Mouse (Mus musculus): ENCODE data around the gene Ephb3. TPM values are rescaled to one million over a fixed set of nuclear protein-coding genes. Genes with fewer than 3 reads are reported as not detected.

Ephb3 gene
- polyA plus RNA-seq, 1 experiment from 2014 or later: 17.6 TPM

DNA sequence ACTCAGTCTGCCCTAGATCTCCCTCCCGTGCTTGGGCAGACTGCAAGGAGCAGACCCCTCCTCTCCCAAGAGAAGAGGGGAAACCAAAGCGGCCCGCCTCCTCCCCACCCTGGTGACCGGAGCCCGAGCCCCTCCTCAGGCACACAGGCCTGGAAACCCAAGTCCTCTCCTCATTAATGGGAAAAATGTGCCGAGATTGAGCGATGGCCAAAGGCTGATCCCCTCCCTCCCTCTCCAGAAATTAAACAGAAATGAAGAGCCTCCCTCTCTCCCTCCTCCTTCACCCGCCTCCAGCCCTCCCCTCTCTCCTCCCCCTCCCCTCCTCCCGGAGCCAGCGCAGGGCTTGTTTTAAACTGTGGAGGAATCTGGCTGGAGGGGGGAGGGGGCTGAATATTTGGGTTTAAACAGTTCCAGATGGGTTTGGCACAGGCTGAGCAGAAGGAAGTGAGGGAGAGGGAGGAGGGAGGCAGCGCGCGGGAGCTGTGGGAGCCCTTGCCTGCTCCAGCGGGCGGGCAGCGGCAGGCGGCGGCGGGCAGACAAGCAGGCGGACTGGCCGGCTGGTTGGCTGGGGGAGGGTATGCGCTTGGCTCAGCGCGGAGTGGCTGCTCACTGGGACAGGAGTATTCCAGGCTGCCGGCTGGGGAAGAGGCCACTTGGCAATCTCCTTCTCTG lies 6.2 kb downstream of the Ephb3 start:
- DNase-seq (ENCODE audit: low spot score) (peak; percentile 87), ATAC-seq (replicated peaks; ENCODE audit: low FRiP score, low TSS enrichment, low read depth) (peak; percentile 85)
- Histone ChIP-seq H3K9me3 (ENCODE audit: control insufficient read depth, low read length) (no peaks in the 10 kb centered on the region), H3K4me2 (ENCODE audit: low read length) (peak overlapping the region; percentile 63), H3K4me1 (replicated peaks; ENCODE audit: control insufficient read depth, insufficient read depth, low read length) (peaks cover 75% of the 10 kb centered on the region), H3K4me3 (ENCODE audit: low read depth, low read length) (peak overlapping the region; percentile 30), H3K9ac (ENCODE audit: low read length) (peak overlapping the region; percentile 34), H3K27me3 (replicated peaks; ENCODE audit: control insufficient read depth, insufficient read depth, low read length) (no peaks in the 10 kb centered on the region), H3K36me3 (ENCODE audit: control insufficient read depth, insufficient read depth, low read length) (peaks cover 25% of the 10 kb centered on the region), H3K27ac (ENCODE audit: low read depth) (peak overlapping the region; percentile 91)
- 0% methylated on average over 24 of the region's 25 CpGs for WGBS

GRCm38 (mm10) chr16:21211501-21211900 lies 6.9 kb downstream of the Ephb3 start:
- Histone ChIP-seq H3K9me3 (ENCODE audit: control insufficient read depth, low read length) (no peaks in the 10 kb centered on the region), H3K9ac (ENCODE audit: low read length) (peak overlapping the region; percentile 34), H3K36me3 (ENCODE audit: control insufficient read depth, insufficient read depth, low read length) (peaks cover 25% of the 10 kb centered on the region), H3K4me2 (ENCODE audit: low read length) (peak overlapping the region; percentile 63), H3K27me3 (replicated peaks; ENCODE audit: control insufficient read depth, insufficient read depth, low read length) (no peaks in the 10 kb centered on the region), H3K4me1 (replicated peaks; ENCODE audit: control insufficient read depth, insufficient read depth, low read length) (peaks cover 77% of the 10 kb centered on the region), H3K27ac (ENCODE audit: low read depth) (peak overlapping the region; percentile 91), H3K4me3 (ENCODE audit: low read depth, low read length) (peak overlapping the region; percentile 30)
- ATAC-seq (replicated peaks; ENCODE audit: low FRiP score, low TSS enrichment, low read depth) (no peak), DNase-seq (ENCODE audit: low spot score) (no peak)
- WGBS: 31% methylated on average over 4 of the region's 4 CpGs

DNA sequence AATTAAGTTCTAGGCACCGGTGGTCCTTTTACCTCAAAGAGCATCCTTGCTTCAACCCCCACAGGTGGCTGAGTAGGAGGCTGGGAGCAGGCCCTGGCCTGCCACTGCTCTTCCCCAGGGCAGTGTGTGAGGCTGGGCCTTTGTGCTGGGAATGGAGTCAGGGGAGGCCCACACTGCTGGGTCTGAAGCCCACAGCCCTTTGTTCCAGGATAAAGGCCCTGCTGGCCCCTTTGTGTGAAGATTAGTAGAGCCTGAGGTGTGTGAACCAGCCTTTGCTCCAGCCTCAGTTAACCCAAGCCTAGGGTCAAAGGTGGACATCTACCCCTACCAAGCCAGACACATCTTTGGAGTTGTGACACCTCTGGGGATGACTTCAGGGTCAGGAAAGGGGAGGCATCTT lies 7.8 kb downstream of the Ephb3 start:
- no peaks in the 10 kb centered on the region for H3K9me3 ChIP-seq (ENCODE audit: control insufficient read depth, low read length)
- H3K4me1 ChIP-seq (replicated peaks; ENCODE audit: control insufficient read depth, insufficient read depth, low read length): peaks cover 72% of the 10 kb centered on the region
- peaks cover 32% of the 10 kb centered on the region for H3K36me3 ChIP-seq (ENCODE audit: control insufficient read depth, insufficient read depth, low read length)
- DNase-seq (ENCODE audit: low spot score) (no peak), ATAC-seq (replicated peaks; ENCODE audit: low FRiP score, low TSS enrichment, low read depth) (no peak)
- no peak overlapping the region for H3K4me2 ChIP-seq (ENCODE audit: low read length)
- no peak overlapping the region for H3K9ac ChIP-seq (ENCODE audit: low read length)
- WGBS: 52% methylated on average over 1 of the region's 1 CpGs
- H3K4me3 ChIP-seq (ENCODE audit: low read depth, low read length): no peak overlapping the region
- H3K27ac ChIP-seq (ENCODE audit: low read depth): 0 out of 2 replicates have a peak overlapping the region, but pooled peaks have one; percentile 30
- no peaks in the 10 kb centered on the region for H3K27me3 ChIP-seq (replicated peaks; ENCODE audit: control insufficient read depth, insufficient read depth, low read length)

GRCm38 (mm10) chr16:21213939-21214338 lies 9.4 kb downstream of the Ephb3 start:
- WGBS: 92% methylated on average over 7 of the region's 7 CpGs
- no peaks in the 10 kb centered on the region for H3K27me3 ChIP-seq (replicated peaks; ENCODE audit: control insufficient read depth, insufficient read depth, low read length)
- H3K9me3 ChIP-seq (ENCODE audit: control insufficient read depth, low read length): no peaks in the 10 kb centered on the region
- peaks cover 57% of the 10 kb centered on the region for H3K4me1 ChIP-seq (replicated peaks; ENCODE audit: control insufficient read depth, insufficient read depth, low read length)
- H3K4me3 ChIP-seq (ENCODE audit: low read depth, low read length): no peak overlapping the region
- ATAC-seq (replicated peaks; ENCODE audit: low FRiP score, low TSS enrichment, low read depth): no peak
- no peak overlapping the region for H3K9ac ChIP-seq (ENCODE audit: low read length)
- H3K36me3 ChIP-seq (ENCODE audit: control insufficient read depth, insufficient read depth, low read length): peaks cover 47% of the 10 kb centered on the region
- no peak overlapping the region for H3K27ac ChIP-seq (ENCODE audit: low read depth)
- no peak overlapping the region for H3K4me2 ChIP-seq (ENCODE audit: low read length)
- no peak for DNase-seq (ENCODE audit: low spot score)

- DNase-seq (ENCODE audit: low spot score): no peak
- Histone ChIP-seq H3K27me3 (replicated peaks; ENCODE audit: control insufficient read depth, insufficient read depth, low read length) (no peaks in the 10 kb centered on the region), H3K4me3 (ENCODE audit: low read depth, low read length) (no peak overlapping the region), H3K4me1 (replicated peaks; ENCODE audit: control insufficient read depth, insufficient read depth, low read length) (peaks cover 48% of the 10 kb centered on the region), H3K9ac (ENCODE audit: low read length) (no peak overlapping the region), H3K27ac (ENCODE audit: low read depth) (peak overlapping the region; percentile 47; the same call in 1 of the 2 replicates), H3K9me3 (ENCODE audit: control insufficient read depth, low read length) (no peaks in the 10 kb centered on the region), H3K36me3 (ENCODE audit: control insufficient read depth, insufficient read depth, low read length) (peaks cover 56% of the 10 kb centered on the region), H3K4me2 (ENCODE audit: low read length) (no peak overlapping the region)
- no peak for ATAC-seq (replicated peaks; ENCODE audit: low FRiP score, low TSS enrichment, low read depth)
- 61% methylated on average over 17 of the region's 17 CpGs for WGBS
These were observed 10.2 kb downstream of the Ephb3 start for GRCm38 (mm10) chr16:21214803-21215202.

- 22% methylated on average over 4 of the region's 4 CpGs for WGBS
These were observed 11.5 kb downstream of the Ephb3 start for GRCm38 (mm10) chr16:21216047-21216446.

GRCm38 (mm10) chr16:21217233-21217632 lies 12.7 kb downstream of the Ephb3 start:
- Histone ChIP-seq H3K4me3 (ENCODE audit: low read depth, low read length) (no peak overlapping the region), H3K36me3 (ENCODE audit: control insufficient read depth, insufficient read depth, low read length) (peaks cover 80% of the 10 kb centered on the region), H3K9me3 (ENCODE audit: control insufficient read depth, low read length) (no peaks in the 10 kb centered on the region), H3K27ac (ENCODE audit: low read depth) (no peak overlapping the region), H3K4me2 (ENCODE audit: low read length) (no peak overlapping the region), H3K9ac (ENCODE audit: low read length) (no peak overlapping the region), H3K4me1 (replicated peaks; ENCODE audit: control insufficient read depth, insufficient read depth, low read length) (peaks cover 30% of the 10 kb centered on the region), H3K27me3 (replicated peaks; ENCODE audit: control insufficient read depth, insufficient read depth, low read length) (no peaks in the 10 kb centered on the region)
- DNase-seq (ENCODE audit: low spot score): no peak
- no peak for ATAC-seq (replicated peaks; ENCODE audit: low FRiP score, low TSS enrichment, low read depth)
- 81% methylated on average over 14 of the region's 14 CpGs for WGBS

More at GRCm38 (mm10) chr16:21216047-21216446, 11.5 kb downstream of the Ephb3 start:
- DNase-seq (ENCODE audit: low spot score): peak; percentile 67
- peaks cover 68% of the 10 kb centered on the region for H3K36me3 ChIP-seq (ENCODE audit: control insufficient read depth, insufficient read depth, low read length)
- H3K9ac ChIP-seq (ENCODE audit: low read length): no peak overlapping the region
- H3K27ac ChIP-seq (ENCODE audit: low read depth): peak overlapping the region; percentile 47; the same call in 1 of the 2 replicates
- H3K4me2 ChIP-seq (ENCODE audit: low read length): 0 out of 2 replicates have a peak overlapping the region, but pooled peaks have one; percentile 1
- ATAC-seq (replicated peaks; ENCODE audit: low FRiP score, low TSS enrichment, low read depth): peak; percentile 33
- no peaks in the 10 kb centered on the region for H3K9me3 ChIP-seq (ENCODE audit: control insufficient read depth, low read length)
- H3K4me1 ChIP-seq (replicated peaks; ENCODE audit: control insufficient read depth, insufficient read depth, low read length): peaks cover 42% of the 10 kb centered on the region
- no peak overlapping the region for H3K4me3 ChIP-seq (ENCODE audit: low read depth, low read length)
- no peaks in the 10 kb centered on the region for H3K27me3 ChIP-seq (replicated peaks; ENCODE audit: control insufficient read depth, insufficient read depth, low read length)

DNA sequence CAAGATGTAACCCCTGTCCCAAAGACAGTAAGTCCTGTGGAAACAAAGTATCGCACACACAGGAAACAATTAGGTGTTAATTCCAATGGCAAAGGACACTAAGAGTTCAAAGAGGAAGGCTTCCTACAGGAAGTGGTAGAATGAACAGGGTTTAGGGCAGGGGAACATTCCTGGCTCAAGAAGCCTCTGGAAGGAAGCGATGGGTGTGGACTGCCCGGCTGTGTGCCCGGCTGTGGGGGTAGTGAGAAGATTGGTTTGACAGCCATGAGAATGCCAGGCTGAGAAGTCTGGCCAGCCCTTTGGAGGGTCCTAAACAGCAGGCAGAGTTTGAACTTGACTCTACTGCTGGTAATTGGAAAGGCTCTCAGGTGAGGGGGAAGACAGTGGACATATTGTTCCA lies 15.1 kb downstream of the Ephb3 start:
- no peak overlapping the region for H3K4me3 ChIP-seq (ENCODE audit: low read depth, low read length)
- peaks cover 81% of the 10 kb centered on the region for H3K36me3 ChIP-seq (ENCODE audit: control insufficient read depth, insufficient read depth, low read length)
- H3K4me1 ChIP-seq (replicated peaks; ENCODE audit: control insufficient read depth, insufficient read depth, low read length): peaks cover 25% of the 10 kb centered on the region
- H3K27me3 ChIP-seq (replicated peaks; ENCODE audit: control insufficient read depth, insufficient read depth, low read length): no peaks in the 10 kb centered on the region
- WGBS: 77% methylated on average over 4 of the region's 4 CpGs
- ATAC-seq (replicated peaks; ENCODE audit: low FRiP score, low TSS enrichment, low read depth): no peak
- H3K27ac ChIP-seq (ENCODE audit: low read depth): no peak overlapping the region
- no peak for DNase-seq (ENCODE audit: low spot score)
- H3K9ac ChIP-seq (ENCODE audit: low read length): no peak overlapping the region
- no peak overlapping the region for H3K4me2 ChIP-seq (ENCODE audit: low read length)
- H3K9me3 ChIP-seq (ENCODE audit: control insufficient read depth, low read length): no peaks in the 10 kb centered on the region

GRCm38 (mm10) chr16:21223038-21223437 lies 18.5 kb downstream of the Ephb3 start:
- no peaks in the 10 kb centered on the region for H3K9me3 ChIP-seq (ENCODE audit: control insufficient read depth, low read length)
- H3K36me3 ChIP-seq (ENCODE audit: control insufficient read depth, insufficient read depth, low read length): peaks cover 61% of the 10 kb centered on the region
- 0 out of 2 replicates have a peak, but pooled peaks cover 4% of the 10 kb centered on the region for H3K4me1 ChIP-seq (replicated peaks; ENCODE audit: control insufficient read depth, insufficient read depth, low read length)
- no peak overlapping the region for H3K27ac ChIP-seq (ENCODE audit: low read depth)
- 72% methylated on average over 3 of the region's 3 CpGs for WGBS
- ATAC-seq (replicated peaks; ENCODE audit: low FRiP score, low TSS enrichment, low read depth) (no peak), DNase-seq (ENCODE audit: low spot score) (no peak)
- H3K27me3 ChIP-seq (replicated peaks; ENCODE audit: control insufficient read depth, insufficient read depth, low read length): no peaks in the 10 kb centered on the region
- H3K9ac ChIP-seq (ENCODE audit: low read length): no peak overlapping the region
- no peak overlapping the region for H3K4me2 ChIP-seq (ENCODE audit: low read length)
- no peak overlapping the region for H3K4me3 ChIP-seq (ENCODE audit: low read depth, low read length)

Data from intestine, embryonic 14.5 days (tissue).